Mouse (Mus musculus): Measurements from ENCODE around the gene Ino80e.

The Ino80e gene

GRCm38 (mm10) chr7:126856741-126857420, 5.3 kb downstream of the Ino80e start:
- DNase-seq (ENCODE audit: low read depth, low spot score): no peak

- peak; percentile 61 for DNase-seq (ENCODE audit: low read depth, low spot score)
Measured at GRCm38 (mm10) chr7:126855641-126856040, 6.5 kb downstream of the Ino80e start.

GRCm38 (mm10) chr7:126853454-126853853, 8.7 kb downstream of the Ino80e start:
- DNase-seq (ENCODE audit: low read depth, low spot score): no peak

GRCm38 (mm10) chr7:126851192-126851591, 11.0 kb downstream of the Ino80e start:
- DNase-seq (ENCODE audit: low read depth, low spot score): no peak

GRCm38 (mm10) chr7:126850161-126850560, 12.0 kb downstream of the Ino80e start:
- DNase-seq (ENCODE audit: low read depth, low spot score): no peak

GRCm38 (mm10) chr7:126848794-126849193, 13.4 kb downstream of the Ino80e start:
- peak; percentile 69 for DNase-seq (ENCODE audit: low read depth, low spot score)

GRCm38 (mm10) chr7:126847421-126848398, 14.5 kb downstream of the Ino80e start:
- peak; percentile 32 for DNase-seq (ENCODE audit: low read depth, low spot score)

- DNase-seq (ENCODE audit: low read depth, low spot score): no peak
Measured at GRCm38 (mm10) chr7:126847116-126847420, 15.1 kb downstream of the Ino80e start, which contains the start of gene Doc2a. Doc2a (plus strand) TSS chr7:126847416.

- DNase-seq (ENCODE audit: low read depth, low spot score): no peak
Measured at GRCm38 (mm10) chr7:126845516-126845915, 16.7 kb downstream of the Ino80e start.

GRCm38 (mm10) chr7:126843276-126843675, 18.9 kb downstream of the Ino80e start:
- peak; percentile 46 for DNase-seq (ENCODE audit: low read depth, low spot score)

GRCm38 (mm10) chr7:126833294-126833693, 28.9 kb downstream of the Ino80e start:
- DNase-seq (ENCODE audit: low read depth, low spot score): no peak

- peak; percentile 91 for DNase-seq (ENCODE audit: low read depth, low spot score)
Measured at GRCm38 (mm10) chr7:126832036-126832598, 30.1 kb downstream of the Ino80e start.

GRCm38 (mm10) chr7:126831539-126831938, 30.6 kb downstream of the Ino80e start, which contains the start of gene 4930451I11Rik:
4930451I11Rik (minus strand) TSS chr7:126831639.
- no peak for DNase-seq (ENCODE audit: low read depth, low spot score)

GRCm38 (mm10) chr7:126825952-126826351, 36.2 kb downstream of the Ino80e start:
- DNase-seq (ENCODE audit: low read depth, low spot score): no peak

- no peak for DNase-seq (ENCODE audit: low read depth, low spot score)
Measured at GRCm38 (mm10) chr7:126825403-126825802, 36.8 kb downstream of the Ino80e start.

GRCm38 (mm10) chr7:126823940-126824339, 38.2 kb downstream of the Ino80e start:
- no peak for DNase-seq (ENCODE audit: low read depth, low spot score)

GRCm38 (mm10) chr7:126823202-126823711, 38.9 kb downstream of the Ino80e start:
- peak; percentile 87 for DNase-seq (ENCODE audit: low read depth, low spot score)

GRCm38 (mm10) chr7:126822741-126823140, 39.4 kb downstream of the Ino80e start:
- DNase-seq (ENCODE audit: low read depth, low spot score): peak; percentile 61

GRCm38 (mm10) chr7:126821835-126822511, 40.2 kb downstream of the Ino80e start:
- DNase-seq (ENCODE audit: low read depth, low spot score): peak; percentile 93

- DNase-seq (ENCODE audit: low read depth, low spot score): no peak
Measured at GRCm38 (mm10) chr7:126818818-126819217, 43.4 kb downstream of the Ino80e start.

- DNase-seq (ENCODE audit: low read depth, low spot score): no peak
Measured at GRCm38 (mm10) chr7:126817595-126817994, 44.6 kb downstream of the Ino80e start.
